Mouse (Mus musculus) olfactory bulb, adult 2 months (tissue): ENCODE data around the gene Cdh26. TPM values are rescaled to one million over a fixed set of nuclear protein-coding genes. Genes with fewer than 3 reads are reported as not detected.

Experiments used
- H3K27ac ChIP-seq: fragments of 200-500 bp; 2 replicates; pipeline ENCODE4 v1.5.1; 2012; ENCODE audit warnings: low read depth, low read length; ENCODE audit not compliant: insufficient read depth
- H3K4me1 ChIP-seq: fragments of 200-500 bp; 2 replicates; pipeline ENCODE4 v1.6.1; 2012; ENCODE audit warnings: low read length; ENCODE audit not compliant: control insufficient read depth, insufficient read depth
- H3K4me3 ChIP-seq: fragments of 200-500 bp; 2 replicates; pipeline ENCODE4 v1.5.1; 2012; ENCODE audit warnings: mild to moderate bottlenecking, low read depth, low read length, moderate library complexity; ENCODE audit not compliant: insufficient read depth
- CTCF ChIP-seq: fragments of 200-500 bp; IDR thresholded peaks from 2 replicates; pipeline ENCODE4 v1.5.1; 2012; ENCODE audit warnings: low read depth, mild to moderate bottlenecking, low read length, moderate library complexity; ENCODE audit not compliant: insufficient read depth
- POLR2A ChIP-seq: fragments of 200-500 bp; IDR thresholded peaks from 2 replicates; pipeline ENCODE4 v1.6.1; 2012; ENCODE audit warnings: mild to moderate bottlenecking, low read depth, low read length, moderate library complexity; ENCODE audit not compliant: insufficient read depth
- WGBS: fragments of 180-500 bp; shearing (Covaris S2); methylation state at CpG from one replicate; pipeline ENCODE4 v1.1.7; 2018; 5-methylcytosine and 5-hydroxymethylcytosine counted together
- polyA plus RNA-seq: library from polyadenylated mRNA; stranded (reverse); fragments of >200 nt; gene quantifications from 2 replicates; pipeline ENCODE4 v1.2.4, GENCODE M21; 2012; ENCODE audit warnings: low replicate concordance; ENCODE audit not compliant: missing spikeins, insufficient read depth, insufficient read length

Gene Cdh26
- polyA plus RNA-seq, 1 experiment, result not detected

GRCm38 (mm10) chr2:178516941-178517340, 86.6 kb downstream of the Cdh26 start:
- 75% methylated on average over 9 of the region's 9 CpGs for WGBS
- Histone ChIP-seq H3K4me1 (peaks cover 8% of the 10 kb centered on the region), H3K4me3 (no peak overlapping the region), H3K27ac (no peak overlapping the region)
- TF ChIP-seq CTCF (no peak), POLR2A (no peak)

DNA sequence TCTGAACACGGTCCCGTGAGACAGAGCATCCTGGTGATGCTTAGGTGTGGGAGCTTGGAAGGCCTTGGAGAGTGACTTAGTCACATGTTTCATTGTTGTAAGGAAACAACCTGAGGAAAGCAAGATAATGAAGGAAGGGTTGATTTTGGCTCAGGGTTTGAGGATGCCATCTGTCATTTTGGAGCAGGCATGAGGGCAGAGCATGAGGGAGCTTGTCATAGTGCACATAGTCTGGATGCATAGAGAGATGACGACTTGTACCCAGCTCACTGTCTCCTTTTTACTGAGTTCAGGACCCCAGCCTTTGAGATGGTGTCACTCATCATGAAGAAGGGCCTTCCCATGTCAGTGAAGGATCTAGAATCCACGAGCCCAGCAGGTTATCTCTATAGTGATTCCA, 89.0 kb downstream of the Cdh26 start:
- no peak for TF ChIP-seq CTCF
- no peak for TF ChIP-seq POLR2A
- peaks cover 5% of the 10 kb centered on the region for H3K4me1 ChIP-seq
- 93% methylated on average over 4 of the region's 4 CpGs for WGBS
- H3K4me3 ChIP-seq, result no peak overlapping the region
- H3K27ac ChIP-seq, result no peak overlapping the region

GRCm38 (mm10) chr2:178520216-178520615, 89.9 kb downstream of the Cdh26 start:
- Histone ChIP-seq H3K27ac (no peak overlapping the region), H3K4me1 (peaks cover 5% of the 10 kb centered on the region), H3K4me3 (no peak overlapping the region)
- WGBS, result 79% methylated on average over 2 of the region's 2 CpGs
- no peak for TF ChIP-seq POLR2A
- TF ChIP-seq CTCF, result no peak

GRCm38 (mm10) chr2:178522331-178522730, 92.0 kb downstream of the Cdh26 start:
- no peak overlapping the region for H3K4me3 ChIP-seq
- H3K4me1 ChIP-seq, result peaks cover 5% of the 10 kb centered on the region
- H3K27ac ChIP-seq, result no peak overlapping the region
- TF ChIP-seq CTCF, result no peak
- no peak for TF ChIP-seq POLR2A
- WGBS, result 29% methylated on average over 4 of the region's 4 CpGs

GRCm38 (mm10) chr2:178522786-178523185, 92.5 kb downstream of the Cdh26 start:
- TF ChIP-seq CTCF (no peak), POLR2A (no peak)
- Histone ChIP-seq H3K4me1 (peaks cover 5% of the 10 kb centered on the region), H3K4me3 (no peak overlapping the region), H3K27ac (no peak overlapping the region)
- 100% methylated on average over 1 of the region's 1 CpGs for WGBS

GRCm38 (mm10) chr2:178526776-178527175, 96.4 kb downstream of the Cdh26 start:
- H3K4me3 ChIP-seq, result no peak overlapping the region

DNA sequence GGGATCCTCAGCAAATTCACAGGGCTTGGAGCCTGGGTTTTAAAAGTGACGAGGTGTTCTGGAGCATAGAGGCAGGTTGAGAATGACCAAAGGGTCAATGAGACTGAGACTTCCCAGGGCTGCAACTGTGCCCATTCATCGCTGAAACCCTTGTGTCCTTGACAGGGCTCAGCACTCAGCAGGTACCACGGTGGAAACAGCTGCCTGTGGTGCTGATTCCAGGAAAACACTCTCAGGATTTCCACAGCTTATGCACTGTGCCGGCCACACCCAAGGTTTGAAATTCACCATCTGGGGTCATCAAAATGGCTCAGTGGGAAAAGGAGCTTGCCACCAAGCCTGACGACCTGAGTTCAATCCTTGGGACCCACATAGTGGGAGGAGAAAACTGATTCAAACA, 100.9 kb downstream of the Cdh26 start:
- no peaks in the 10 kb centered on the region; the same call in 1 of the 2 replicates for H3K4me1 ChIP-seq
- TF ChIP-seq CTCF (no peak), POLR2A (no peak)
- no peak overlapping the region for H3K27ac ChIP-seq
- WGBS, result 77% methylated on average over 5 of the region's 5 CpGs
- H3K4me3 ChIP-seq, result no peak overlapping the region

More at GRCm38 (mm10) chr2:178526776-178527175, 96.4 kb downstream of the Cdh26 start:
- H3K4me1 ChIP-seq, result peaks cover 5% of the 10 kb centered on the region
- H3K27ac ChIP-seq, result no peak overlapping the region
- no peak for TF ChIP-seq CTCF
- TF ChIP-seq POLR2A, result no peak
- 88% methylated on average over 6 of the region's 6 CpGs for WGBS

DNA sequence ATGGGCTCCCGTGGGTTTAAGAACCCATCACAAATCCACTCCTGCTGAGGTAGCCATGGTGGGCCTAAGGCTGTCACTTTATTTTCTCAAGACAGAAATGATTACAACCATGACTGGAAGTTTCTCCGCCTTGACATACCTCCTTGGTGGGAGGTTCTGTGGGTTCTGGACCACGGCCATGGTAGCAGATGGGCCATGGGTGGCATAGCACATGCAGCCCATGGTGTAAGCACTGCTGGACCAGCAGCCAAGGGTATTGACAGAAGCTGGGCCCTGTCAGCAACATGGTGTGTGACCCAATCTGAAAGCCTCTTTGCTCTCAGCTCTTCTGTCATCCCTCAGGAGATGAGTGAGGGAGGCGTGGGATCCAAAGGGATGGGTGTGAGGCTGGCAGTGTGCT, 106.2 kb downstream of the Cdh26 start:
- TF ChIP-seq CTCF (no peak), POLR2A (no peak)
- Histone ChIP-seq H3K27ac (no peak overlapping the region), H3K4me1 (no peaks in the 10 kb centered on the region), H3K4me3 (no peak overlapping the region)
- 93% methylated on average over 4 of the region's 4 CpGs for WGBS

Other genes starting within 250 kb of the Cdh26 start
- gene Sycp2, start 22.8 kb upstream of the Cdh26 start, polyA plus RNA-seq, result not detected in 2 replicates
- not detected in 2 replicates for gene Ppp1r3d, start 16.1 kb upstream of the Cdh26 start, polyA plus RNA-seq
- not detected in 2 replicates for gene Fam217b, start 16.0 kb upstream of the Cdh26 start, polyA plus RNA-seq